Mouse (Mus musculus): ENCODE measurements around the gene Slc16a10.

GRCm38 (mm10) chr10:40124096-40124495 is 18.0 kb downstream of the Slc16a10 start:
- no peak for TF ChIP-seq POLR2A (IDR thresholded peaks at IDR 0.05; ENCODE audit: insufficient read depth, low read length)
- no peak for TF ChIP-seq EP300 (IDR thresholded peaks at IDR 0.05; ENCODE audit: insufficient read depth, low read depth, low read length)

Data from ES-Bruce4 (cell line).